Mouse (Mus musculus) embryonic facial prominence, embryonic 15.5 days (tissue): Measurements from ENCODE around the gene Ggt6. TPM values are rescaled to one million over a fixed set of nuclear protein-coding genes. Genes with fewer than 3 reads are reported as not detected.

Source experiments
- ATAC-seq: fragments of 200-750 bp; cut with Nextera tagmentation; 2 replicates; pipeline ENCODE4 v1.8.0; 2017; ENCODE audit warnings: low read depth, moderate TSS enrichment; ENCODE audit not compliant: insufficient number of reproducible peaks, low FRiP score, low TSS enrichment
- H3K27ac ChIP-seq: fragments of 300-500 bp; sonication (generic); replicated peaks from 2 replicates; pipeline ENCODE4 v1.5.1; 2015; ENCODE audit warnings: mild to moderate bottlenecking, inconsistent platforms
- H3K27me3 ChIP-seq: fragments of 300-500 bp; sonication (generic); 2 replicates; pipeline ENCODE4 v1.6.1; 2015; ENCODE audit warnings: inconsistent platforms
- H3K36me3 ChIP-seq: fragments of 300-500 bp; sonication (generic); 2 replicates; pipeline ENCODE4 v1.6.1; 2015; ENCODE audit warnings: mild to moderate bottlenecking, inconsistent platforms
- H3K4me1 ChIP-seq: fragments of 300-500 bp; sonication (generic); 2 replicates; pipeline ENCODE4 v1.6.1; 2015; ENCODE audit warnings: inconsistent platforms
- H3K4me2 ChIP-seq: fragments of 300-500 bp; sonication (generic); replicated peaks from 2 replicates; pipeline ENCODE4 v1.6.1; 2015; ENCODE audit warnings: mild to moderate bottlenecking, inconsistent platforms
- H3K4me3 ChIP-seq: fragments of 300-500 bp; sonication (generic); replicated peaks from 2 replicates; pipeline ENCODE4 v1.5.1; 2015; ENCODE audit warnings: mild to moderate bottlenecking, inconsistent platforms
- H3K9ac ChIP-seq: fragments of 300-500 bp; sonication (generic); 2 replicates; pipeline ENCODE4 v1.6.1; 2015; ENCODE audit warnings: inconsistent platforms
- H3K9me3 ChIP-seq: fragments of 300-500 bp; sonication (generic); replicated peaks from 2 replicates; pipeline ENCODE4 v1.6.1; 2016; ENCODE audit warnings: inconsistent platforms
- WGBS: fragments of 180-500 bp; shearing (Covaris S2); methylation state at CpG from one replicate; pipeline ENCODE4 v1.1.7; 2015; 5-methylcytosine and 5-hydroxymethylcytosine counted together
- polyA plus RNA-seq: library from polyadenylated mRNA; unstranded; fragments of >200 nt; fragmentation: Nextera tagmentation; extraction: Ambion mirVana; gene quantifications from 2 replicates; pipeline ENCODE4 v1.2.1, GENCODE M21; 2015

The Ggt6 gene
- polyA plus RNA-seq, 1 experiment from 2014 or later, result 6.3 TPM

GRCm38 (mm10) chr11:72411093-72411921 lies 24.0 kb upstream of the Ggt6 start, which contains the start of gene Smtnl2:
TSS of gene Smtnl2 (minus strand) at chr11:72411713.
- Histone ChIP-seq H3K4me1 (peaks cover 38% of the 10 kb centered on the region), H3K27me3 (0 out of 2 replicates have a peak, but pooled peaks cover 9% of the 10 kb centered on the region), H3K36me3 (no peaks in the 10 kb centered on the region), H3K9ac (peak within 1 kb of the TSS; percentile 43), H3K4me2 (peak within 1 kb of the TSS; percentile 99), H3K27ac (peak within 1 kb of the TSS; percentile 48), H3K4me3 (peak within 1 kb of the TSS; percentile 67), H3K9me3 (no peaks in the 10 kb centered on the region)
- peak; percentile 90 for ATAC-seq
- WGBS, result under 1% methylated on average over 82 of the region's 86 CpGs

- 36% methylated on average over 9 of the region's 9 CpGs for WGBS
- Histone ChIP-seq H3K27me3 (0 out of 2 replicates have a peak, but pooled peaks cover 9% of the 10 kb centered on the region), H3K9ac (no peak overlapping the region), H3K36me3 (no peaks in the 10 kb centered on the region), H3K4me3 (peak overlapping the region; percentile 67), H3K4me1 (peaks cover 37% of the 10 kb centered on the region), H3K27ac (no peak overlapping the region), H3K4me2 (peak overlapping the region; percentile 99), H3K9me3 (no peaks in the 10 kb centered on the region)
- no peak for ATAC-seq
These were observed 23.4 kb upstream of the Ggt6 start for GRCm38 (mm10) chr11:72411945-72412344.

- Histone ChIP-seq H3K36me3 (no peaks in the 10 kb centered on the region), H3K9ac (no peak overlapping the region), H3K27ac (no peak overlapping the region), H3K4me2 (no peak overlapping the region), H3K9me3 (no peaks in the 10 kb centered on the region), H3K4me1 (peaks cover 35% of the 10 kb centered on the region), H3K4me3 (no peak overlapping the region), H3K27me3 (0 out of 2 replicates have a peak, but pooled peaks cover 9% of the 10 kb centered on the region)
- 54% methylated on average over 7 of the region's 7 CpGs for WGBS
- ATAC-seq, result no peak
These were observed 22.3 kb upstream of the Ggt6 start for GRCm38 (mm10) chr11:72413016-72413415.

GRCm38 (mm10) chr11:72413601-72414190 lies 21.6 kb upstream of the Ggt6 start:
- no peak overlapping the region for H3K4me3 ChIP-seq
- H3K9ac ChIP-seq, result no peak overlapping the region
- no peak overlapping the region for H3K27ac ChIP-seq
- H3K36me3 ChIP-seq, result no peaks in the 10 kb centered on the region
- H3K27me3 ChIP-seq, result 0 out of 2 replicates have a peak, but pooled peaks cover 9% of the 10 kb centered on the region
- H3K4me2 ChIP-seq, result no peak overlapping the region
- H3K9me3 ChIP-seq, result no peaks in the 10 kb centered on the region
- 62% methylated on average over 5 of the region's 5 CpGs for WGBS
- peaks cover 34% of the 10 kb centered on the region for H3K4me1 ChIP-seq
- no peak for ATAC-seq

- Histone ChIP-seq H3K36me3 (no peaks in the 10 kb centered on the region), H3K9me3 (no peaks in the 10 kb centered on the region), H3K9ac (no peak overlapping the region), H3K27ac (no peak overlapping the region), H3K27me3 (0 out of 2 replicates have a peak, but pooled peaks cover 9% of the 10 kb centered on the region), H3K4me1 (peaks cover 21% of the 10 kb centered on the region), H3K4me2 (no peak overlapping the region), H3K4me3 (no peak overlapping the region)
- 66% methylated on average over 8 of the region's 8 CpGs for WGBS
- no peak for ATAC-seq
These were observed 20.2 kb upstream of the Ggt6 start for GRCm38 (mm10) chr11:72415155-72415554.

- Histone ChIP-seq H3K4me2 (no peak overlapping the region), H3K4me1 (peaks cover 10% of the 10 kb centered on the region; the same call in 1 of the 2 replicates), H3K27me3 (0 out of 2 replicates have a peak, but pooled peaks cover 6% of the 10 kb centered on the region), H3K36me3 (no peaks in the 10 kb centered on the region), H3K9me3 (no peaks in the 10 kb centered on the region), H3K9ac (no peak overlapping the region), H3K4me3 (no peak overlapping the region), H3K27ac (no peak overlapping the region)
- 86% methylated on average over 5 of the region's 5 CpGs for WGBS
- ATAC-seq, result no peak
These were observed 18.7 kb upstream of the Ggt6 start for GRCm38 (mm10) chr11:72416666-72417065.

GRCm38 (mm10) chr11:72417376-72417775 lies 17.9 kb upstream of the Ggt6 start:
- H3K4me3 ChIP-seq, result no peak overlapping the region
- no peaks in the 10 kb centered on the region for H3K9me3 ChIP-seq
- WGBS, result 26% methylated on average over 4 of the region's 4 CpGs
- no peak overlapping the region for H3K4me2 ChIP-seq
- H3K27ac ChIP-seq, result no peak overlapping the region
- H3K9ac ChIP-seq, result no peak overlapping the region
- H3K4me1 ChIP-seq, result peaks cover 7% of the 10 kb centered on the region; the same call in 1 of the 2 replicates
- ATAC-seq, result peak; percentile 17; the same call in 1 of the 2 replicates
- H3K27me3 ChIP-seq, result 0 out of 2 replicates have a peak, but pooled peaks cover 6% of the 10 kb centered on the region
- no peaks in the 10 kb centered on the region for H3K36me3 ChIP-seq

- no peaks in the 10 kb centered on the region; the same call in 1 of the 2 replicates for H3K4me1 ChIP-seq
- H3K27ac ChIP-seq, result no peak overlapping the region
- no peak overlapping the region for H3K4me3 ChIP-seq
- no peak for ATAC-seq
- H3K9ac ChIP-seq, result no peak overlapping the region
- 28% methylated on average over 8 of the region's 8 CpGs for WGBS
- H3K4me2 ChIP-seq, result no peak overlapping the region
- H3K9me3 ChIP-seq, result no peaks in the 10 kb centered on the region
- H3K27me3 ChIP-seq, result 0 out of 2 replicates have a peak, but pooled peaks cover 6% of the 10 kb centered on the region
- H3K36me3 ChIP-seq, result no peaks in the 10 kb centered on the region
These were observed 17.1 kb upstream of the Ggt6 start for GRCm38 (mm10) chr11:72418227-72418626.

- no peak for ATAC-seq
- 76% methylated on average over 6 of the region's 6 CpGs for WGBS
These were observed 16.3 kb upstream of the Ggt6 start for GRCm38 (mm10) chr11:72419006-72419405.

GRCm38 (mm10) chr11:72420460-72421122 lies 14.7 kb upstream of the Ggt6 start:
- Histone ChIP-seq H3K9me3 (no peaks in the 10 kb centered on the region), H3K4me2 (no peak overlapping the region), H3K9ac (no peak overlapping the region), H3K4me1 (no peaks in the 10 kb centered on the region; the same call in 1 of the 2 replicates), H3K27me3 (no peaks in the 10 kb centered on the region), H3K4me3 (no peak overlapping the region), H3K36me3 (no peaks in the 10 kb centered on the region), H3K27ac (no peak overlapping the region)
- ATAC-seq, result no peak
- 79% methylated on average over 6 of the region's 6 CpGs for WGBS

More at GRCm38 (mm10) chr11:72419006-72419405, 16.3 kb upstream of the Ggt6 start:
- Histone ChIP-seq H3K4me3 (no peak overlapping the region), H3K4me1 (no peaks in the 10 kb centered on the region; the same call in 1 of the 2 replicates), H3K27me3 (0 out of 2 replicates have a peak, but pooled peaks cover 4% of the 10 kb centered on the region), H3K9me3 (no peaks in the 10 kb centered on the region), H3K36me3 (no peaks in the 10 kb centered on the region), H3K4me2 (no peak overlapping the region), H3K27ac (no peak overlapping the region), H3K9ac (no peak overlapping the region)
